Mouse (Mus musculus): ENCODE results near the gene Fgd2.

DNA sequence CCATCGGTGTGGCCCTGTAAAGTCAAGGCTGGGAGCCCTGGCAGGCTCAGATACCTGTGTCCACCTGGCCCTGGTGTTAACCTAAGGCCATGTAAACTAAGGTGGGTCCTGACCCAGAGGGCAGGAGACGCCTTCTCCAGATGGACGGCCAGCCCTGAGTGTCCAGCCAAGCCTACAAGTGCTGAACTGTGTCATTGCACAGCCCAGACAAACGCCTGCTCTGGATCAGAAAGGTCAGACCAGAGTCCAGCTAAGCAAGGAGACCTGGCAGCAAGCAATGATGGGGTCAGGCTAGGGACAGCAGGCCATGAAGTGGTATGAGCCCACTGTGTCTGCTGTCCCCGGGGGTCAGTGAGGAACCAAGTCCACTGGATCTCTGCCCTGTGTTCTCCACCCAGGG lies 46.7 kb downstream of the Fgd2 start:
- TF ChIP-seq EP300 (IDR thresholded peaks at IDR 0.05; ENCODE audit: low read depth) = no peak
- TF ChIP-seq CTCF (IDR thresholded peaks at IDR 0.05; ENCODE audit: low read depth) = no peak

Data from heart, postnatal 0 days (tissue).